Comparison of ENCODE assay signal across 21 mouse cellular contexts in genomic region chr13:47636511-47637103, GRCm38 (mm10).
DNase-seq lines count a peak whose midpoint lies in the region; ATAC-seq and TF ChIP-seq lines count a peak whose summit lies in the region.
"Had no signal": no experiment of that assay in that cellular context is flagged by ENCODE, and none has a peak within 500 bp of the region (broad histone marks: within the 10 kb centered on the region; RNA-seq: fewer than 3 reads in every experiment).

No protein-coding gene starts in this region.

- no peaks in the 10 kb centered on the region for H3K36me3 ChIP-seq in forebrain, embryonic 13.5 days (ENCODE audit: poor library complexity, severe bottlenecking)
- no peaks in the 10 kb centered on the region for H3K36me3 ChIP-seq in forebrain, embryonic 10.5 days (replicated peaks)
- H3K36me3 ChIP-seq in forebrain, postnatal 0 days (ENCODE audit: insufficient read depth) = no peaks in the 10 kb centered on the region
- H3K36me3 ChIP-seq in midbrain, embryonic 14.5 days (ENCODE audit: control insufficient read depth, insufficient read depth, low read length) = no peaks in the 10 kb centered on the region
- H3K36me3 ChIP-seq in intestine, embryonic 15.5 days = no peaks in the 10 kb centered on the region
- H3K36me3 ChIP-seq: limb, embryonic 13.5 days had no signal

- peak; percentile 63 for ATAC-seq in forebrain, embryonic 13.5 days
- peak; percentile 73 for ATAC-seq in forebrain, postnatal 0 days
- ATAC-seq in midbrain, embryonic 14.5 days (ENCODE audit: low FRiP score, low TSS enrichment) = no peak
- no peak for ATAC-seq in intestine, embryonic 15.5 days
- ATAC-seq: intestine, postnatal 0 days; lung, postnatal 0 days had no signal

- no peak for TF ChIP-seq CTCF in forebrain, postnatal 0 days (IDR thresholded peaks at IDR 0.05; ENCODE audit: low read depth)

- no peaks in the 10 kb centered on the region for H3K9me3 ChIP-seq in forebrain, embryonic 13.5 days (replicated peaks)
- H3K9me3 ChIP-seq in forebrain, embryonic 10.5 days = no peaks in the 10 kb centered on the region
- H3K9me3 ChIP-seq in forebrain, postnatal 0 days (ENCODE audit: low read length) = no peaks in the 10 kb centered on the region
- no peaks in the 10 kb centered on the region for H3K9me3 ChIP-seq in midbrain, embryonic 14.5 days (ENCODE audit: control insufficient read depth, low read length)
- no peaks in the 10 kb centered on the region for H3K9me3 ChIP-seq in intestine, embryonic 15.5 days
- H3K9me3 ChIP-seq: limb, embryonic 13.5 days had no signal

- no peak overlapping the region for H3K4me3 ChIP-seq in forebrain, embryonic 13.5 days
- H3K4me3 ChIP-seq in forebrain, embryonic 10.5 days = no peak overlapping the region
- H3K4me3 ChIP-seq in forebrain, postnatal 0 days (ENCODE audit: low read depth, low read length) = no peak overlapping the region
- H3K4me3 ChIP-seq in midbrain, embryonic 14.5 days (replicated peaks; ENCODE audit: low read depth, low read length) = no peak overlapping the region
- H3K4me3 ChIP-seq in intestine, embryonic 15.5 days (replicated peaks) = no peak overlapping the region
- H3K4me3 ChIP-seq: erythroblast, embryonic 14.5 days; left cerebral cortex, adult 2 months; limb, embryonic 13.5 days; myocyte had no signal

- H3K27ac ChIP-seq in forebrain, embryonic 13.5 days = peak overlapping the region; percentile 40
- H3K27ac ChIP-seq in forebrain, embryonic 10.5 days = no peak overlapping the region
- peak overlapping the region; percentile 24; the same call in 1 of the 2 replicates for H3K27ac ChIP-seq in forebrain, postnatal 0 days (ENCODE audit: low read depth, low read length)
- 0 out of 2 replicates have a peak overlapping the region, but pooled peaks have one; percentile 5 for H3K27ac ChIP-seq in midbrain, embryonic 14.5 days (replicated peaks; ENCODE audit: low read depth, low read length)
- H3K27ac ChIP-seq in intestine, embryonic 15.5 days = no peak overlapping the region
- H3K27ac ChIP-seq: kidney, postnatal 0 days; left cerebral cortex, adult 2 months; limb, embryonic 13.5 days; liver, embryonic 14.5 days had no signal

- H3K27me3 ChIP-seq in forebrain, embryonic 13.5 days = no peaks in the 10 kb centered on the region
- H3K27me3 ChIP-seq in forebrain, embryonic 10.5 days (ENCODE audit: poor library complexity, severe bottlenecking) = no peaks in the 10 kb centered on the region
- H3K27me3 ChIP-seq in forebrain, postnatal 0 days (ENCODE audit: insufficient read depth, low read length) = no peaks in the 10 kb centered on the region; the same call in 1 of the 2 replicates
- no peaks in the 10 kb centered on the region for H3K27me3 ChIP-seq in midbrain, embryonic 14.5 days (ENCODE audit: control insufficient read depth, insufficient read depth, low read length)
- H3K27me3 ChIP-seq in intestine, embryonic 15.5 days (replicated peaks) = no peaks in the 10 kb centered on the region

- H3K9ac ChIP-seq in forebrain, embryonic 13.5 days = no peak overlapping the region
- H3K9ac ChIP-seq in forebrain, postnatal 0 days = no peak overlapping the region
- H3K9ac ChIP-seq in midbrain, embryonic 14.5 days (replicated peaks; ENCODE audit: low read length) = no peak overlapping the region
- H3K9ac ChIP-seq in intestine, embryonic 15.5 days = no peak overlapping the region
- H3K9ac ChIP-seq: limb, embryonic 13.5 days; liver, embryonic 14.5 days had no signal

- no peak for DNase-seq in forebrain, embryonic 10.5 days (ENCODE audit: extremely low spot score, low spot score)
- DNase-seq in embryo, embryonic 10.5 days (ENCODE audit: low spot score) = peak; percentile 34
- DNase-seq in forebrain, postnatal 0 days = peak; percentile 41
- peak; percentile 29 for DNase-seq in midbrain, embryonic 14.5 days
- DNase-seq in urinary bladder, postnatal 25 days (ENCODE audit: low spot score) = no peak
- no peak for DNase-seq in left cerebral cortex, adult 11 months (ENCODE audit: low spot score)
- DNase-seq: adrenal gland, postnatal 14 days; cerebellum, adult 8-10 months; heart, postnatal 4 days; right cerebral cortex, adult 18-20 months; thymus, adult 18-20 months had no signal

- 18% methylated on average over 8 of the region's 8 CpGs for WGBS in forebrain, embryonic 13.5 days
- WGBS in forebrain, embryonic 10.5 days = 50% methylated on average over 8 of the region's 8 CpGs
- WGBS in forebrain, postnatal 0 days = 16% methylated on average over 8 of the region's 8 CpGs
- WGBS in midbrain, embryonic 14.5 days = 13% methylated on average over 8 of the region's 8 CpGs
- WGBS in intestine, embryonic 15.5 days = 71% methylated on average over 8 of the region's 8 CpGs

- no peak overlapping the region for H3K4me2 ChIP-seq in forebrain, embryonic 13.5 days
- H3K4me2 ChIP-seq in forebrain, postnatal 0 days (ENCODE audit: low read depth) = no peak overlapping the region
- H3K4me2 ChIP-seq in midbrain, embryonic 14.5 days (ENCODE audit: low read length) = no peak overlapping the region
- no peak overlapping the region for H3K4me2 ChIP-seq in intestine, embryonic 15.5 days (replicated peaks)
- H3K4me2 ChIP-seq: limb, embryonic 13.5 days had no signal

- H3K4me1 ChIP-seq in forebrain, embryonic 13.5 days = peaks cover 23% of the 10 kb centered on the region
- peaks cover 23% of the 10 kb centered on the region for H3K4me1 ChIP-seq in forebrain, embryonic 10.5 days
- 0 out of 2 replicates have a peak, but pooled peaks cover 4% of the 10 kb centered on the region for H3K4me1 ChIP-seq in forebrain, postnatal 0 days (ENCODE audit: insufficient read depth)
- H3K4me1 ChIP-seq in midbrain, embryonic 14.5 days (ENCODE audit: control insufficient read depth, insufficient read depth, low read length) = peaks cover 5% of the 10 kb centered on the region; the same call in 1 of the 2 replicates
- no peaks in the 10 kb centered on the region for H3K4me1 ChIP-seq in intestine, embryonic 15.5 days (replicated peaks)

Comparison
In these comparisons a context has a peak if more than half of its experiments do, and no peak if none do; other contexts are left out.
1. H3K27ac ChIP-seq: peak in forebrain, embryonic 13.5 days (single experiment), forebrain, postnatal 0 days (single experiment) and midbrain, embryonic 14.5 days (single experiment); none in forebrain, embryonic 10.5 days (single experiment) and intestine, embryonic 15.5 days (single experiment).
2. DNase-seq: peak in embryo, embryonic 10.5 days (single experiment), forebrain, postnatal 0 days (single experiment) and midbrain, embryonic 14.5 days (single experiment); none in forebrain, embryonic 10.5 days (single experiment), urinary bladder, postnatal 25 days (single experiment) and left cerebral cortex, adult 11 months (single experiment).
3. ATAC-seq: peak in forebrain, embryonic 13.5 days (single experiment) and forebrain, postnatal 0 days (single experiment); none in midbrain, embryonic 14.5 days (single experiment) and intestine, embryonic 15.5 days (single experiment).